Mouse (Mus musculus) CH12.LX (cell line): ENCODE data around the gene Aarsd1. TPM values are rescaled to one million over a fixed set of nuclear protein-coding genes. Genes with fewer than 3 reads are reported as not detected.

ENCODE experiments used
- DNase-seq: peaks from one replicate; pipeline ENCODE4 v3.0.0-alpha.2; 2013; ENCODE audit errors: extremely low read depth
- H3K27ac ChIP-seq: 2 replicates; pipeline ENCODE4 v1.5.1; 2012; ENCODE audit warnings: low read depth, mild to moderate bottlenecking, control low read depth, moderate library complexity; ENCODE audit not compliant: insufficient read depth
- H3K27me3 ChIP-seq: replicated peaks from 2 replicates; pipeline ENCODE3; 2012; ENCODE audit warnings: inconsistent platforms
- H3K36me3 ChIP-seq, 2 experiments: replicated peaks in 1 of 2; 2 replicates each; pipeline versions ENCODE3 to v1.6.1; 2012; ENCODE audit warnings: inconsistent platforms in 1 of 2, low read length in 1 of 2, mild to moderate bottlenecking in 1 of 2, mixed read lengths in 1 of 2, moderate library complexity in 1 of 2; ENCODE audit not compliant: control insufficient read depth in 1 of 2, insufficient read depth in 1 of 2
- H3K4me1 ChIP-seq, 2 experiments: 2 replicates each; pipeline ENCODE4 v1.6.1; 2012; ENCODE audit warnings: inconsistent platforms in 1 of 2, moderate library complexity in 1 of 2; ENCODE audit not compliant: insufficient read depth in 2 of 2, control insufficient read depth in 1 of 2
- H3K4me2 ChIP-seq: 2 replicates; pipeline ENCODE4 v1.6.1; 2012; ENCODE audit warnings: low read depth, mild to moderate bottlenecking, control low read depth; ENCODE audit not compliant: poor library complexity, insufficient read depth, severe bottlenecking
- H3K4me3 ChIP-seq, 3 experiments: fragments of 150-350 bp in 1 of 3; sonication (generic) in 1 of 3; replicated peaks in 1 of 3; 2 replicates each; pipeline versions ENCODE3 to v1.5.1; 2011 to 2012; ENCODE audit warnings: low read depth in 2 of 3, low read length in 2 of 3, mild to moderate bottlenecking in 2 of 3, moderate library complexity in 2 of 3, control low read depth in 1 of 3, improper control_type of control experiment in 1 of 3, inconsistent platforms in 1 of 3, mixed read lengths in 1 of 3; ENCODE audit not compliant: poor library complexity in 1 of 3
- H3K79me2 ChIP-seq: replicated peaks from 2 replicates; pipeline ENCODE4 v1.6.1; 2012; ENCODE audit warnings: mild to moderate bottlenecking, moderate library complexity; ENCODE audit not compliant: control insufficient read depth, poor library complexity, insufficient read depth, severe bottlenecking; ENCODE audit errors: extremely low read depth
- H3K9ac ChIP-seq: 2 replicates; pipeline ENCODE4 v1.6.1; 2012; ENCODE audit warnings: low read depth, mild to moderate bottlenecking, control low read depth, moderate library complexity; ENCODE audit not compliant: insufficient read depth
- H3K9me3 ChIP-seq: replicated peaks from 2 replicates; pipeline ENCODE3; 2012; ENCODE audit warnings: low read length, inconsistent platforms, mixed read lengths
- BHLHE40 ChIP-seq: IDR thresholded peaks from 2 replicates; pipeline ENCODE4 v1.6.1; 2011; ENCODE audit warnings: mild to moderate bottlenecking, low read depth, low read length, improper control_type of control experiment
- CHD1 ChIP-seq: IDR thresholded peaks from 2 replicates; pipeline ENCODE4 v1.6.1; 2012; ENCODE audit warnings: low read depth, low read length, improper control_type of control experiment, inconsistent platforms
- CHD2 ChIP-seq: IDR thresholded peaks from 2 replicates; pipeline ENCODE4 v1.6.1; 2011; ENCODE audit warnings: low read length, improper control_type of control experiment
- CTCF ChIP-seq, 2 experiments: IDR thresholded peaks in 1 of 2; conservative IDR thresholded peaks in 1 of 2; 2 replicates each; pipeline ENCODE4 v1.5.1; 2011 to 2012; ENCODE audit warnings: low read depth in 2 of 2, low read length in 2 of 2, improper control_type of control experiment in 1 of 2, inconsistent platforms in 1 of 2, mild to moderate bottlenecking in 1 of 2, moderate library complexity in 1 of 2
- E2F4 ChIP-seq: IDR thresholded peaks from 2 replicates; pipeline ENCODE4 v1.6.1; 2011; ENCODE audit warnings: low read depth, low read length, improper control_type of control experiment; ENCODE audit not compliant: insufficient replicate concordance
- ELF1 ChIP-seq: IDR thresholded peaks from 2 replicates; pipeline ENCODE4 v1.6.1; 2014; ENCODE audit warnings: low read depth, mild to moderate bottlenecking, inconsistent platforms, low read length, improper control_type of control experiment
- EP300 ChIP-seq: IDR thresholded peaks from 2 replicates; pipeline ENCODE4 v1.6.1; 2011; ENCODE audit warnings: low read length, improper control_type of control experiment
- ETS1 ChIP-seq: conservative IDR thresholded peaks from 2 replicates; pipeline ENCODE4 v1.6.1; 2012; ENCODE audit warnings: low read depth, mild to moderate bottlenecking, inconsistent platforms, low read length, improper control_type of control experiment, moderate library complexity
- GABPA ChIP-seq: IDR thresholded peaks from 2 replicates; pipeline ENCODE4 v1.6.1; 2012; ENCODE audit warnings: low read depth, low read length, improper control_type of control experiment, inconsistent platforms; ENCODE audit not compliant: insufficient replicate concordance
- HCFC1 ChIP-seq: IDR thresholded peaks from 2 replicates; pipeline ENCODE4 v1.6.1; 2012; ENCODE audit warnings: low read depth, mild to moderate bottlenecking, inconsistent platforms, low read length, improper control_type of control experiment
- IRF4 ChIP-seq: IDR thresholded peaks from 2 replicates; pipeline ENCODE4 v1.6.1; 2014; ENCODE audit warnings: low read depth, mild to moderate bottlenecking, inconsistent platforms, low read length, improper control_type of control experiment
- JUN ChIP-seq: IDR thresholded peaks from 2 replicates; pipeline ENCODE4 v1.6.1; 2011; ENCODE audit warnings: low read depth, mild to moderate bottlenecking, low read length, improper control_type of control experiment, moderate library complexity; ENCODE audit not compliant: insufficient read depth
- JUND ChIP-seq: conservative IDR thresholded peaks from 2 replicates; pipeline ENCODE4 v1.6.1; 2011; ENCODE audit warnings: low read depth, low read length, improper control_type of control experiment
- KAT2A ChIP-seq: IDR thresholded peaks from 2 replicates; pipeline ENCODE4 v1.6.1; 2012; ENCODE audit warnings: low read length, improper control_type of control experiment, inconsistent platforms; ENCODE audit not compliant: insufficient replicate concordance
- MAFK ChIP-seq: IDR thresholded peaks from 2 replicates; pipeline ENCODE4 v1.6.1; 2011; ENCODE audit warnings: low read length, improper control_type of control experiment; ENCODE audit not compliant: insufficient replicate concordance
- MAX ChIP-seq: IDR thresholded peaks from 2 replicates; pipeline ENCODE4 v1.6.1; 2011; ENCODE audit warnings: low read length, improper control_type of control experiment
- MAZ ChIP-seq: IDR thresholded peaks from 2 replicates; pipeline ENCODE4 v1.6.1; 2012; ENCODE audit warnings: low read depth, mild to moderate bottlenecking, inconsistent platforms, low read length, improper control_type of control experiment, moderate library complexity
- MEF2A ChIP-seq: IDR thresholded peaks from 2 replicates; pipeline ENCODE4 v1.6.1; 2014; ENCODE audit warnings: low read depth, mild to moderate bottlenecking, inconsistent platforms, low read length, improper control_type of control experiment, borderline replicate concordance
- MXI1 ChIP-seq: IDR thresholded peaks from 2 replicates; pipeline ENCODE4 v1.6.1; 2011; ENCODE audit warnings: mild to moderate bottlenecking, low read depth, low read length, improper control_type of control experiment
- MYC ChIP-seq: IDR thresholded peaks from 2 replicates; pipeline ENCODE4 v1.6.1; 2011; ENCODE audit warnings: low read depth, mild to moderate bottlenecking, improper control_type of control experiment, low read length
- NELFE ChIP-seq: IDR thresholded peaks from 2 replicates; pipeline ENCODE4 v1.6.1; 2011; ENCODE audit warnings: low read depth, low read length, improper control_type of control experiment
- NRF1 ChIP-seq: IDR thresholded peaks from 2 replicates; pipeline ENCODE4 v1.6.1; 2014; ENCODE audit warnings: low read depth, mild to moderate bottlenecking, inconsistent platforms, low read length, improper control_type of control experiment, moderate library complexity
- PAX5 ChIP-seq: IDR thresholded peaks from 2 replicates; pipeline ENCODE4 v1.6.1; 2012; ENCODE audit warnings: low read length, inconsistent platforms, mixed read lengths
- POLR2A ChIP-seq: IDR thresholded peaks from 2 replicates; pipeline ENCODE4 v1.6.1; 2011; ENCODE audit warnings: low read depth, mild to moderate bottlenecking, improper control_type of control experiment, low read length
- POLR2AphosphoS2 ChIP-seq: IDR thresholded peaks from 2 replicates; pipeline ENCODE4 v1.6.1; 2011; ENCODE audit warnings: low read depth, low read length, improper control_type of control experiment
- RAD21 ChIP-seq: IDR thresholded peaks from 2 replicates; pipeline ENCODE4 v1.6.1; 2011; ENCODE audit warnings: low read depth, mild to moderate bottlenecking, low read length, improper control_type of control experiment, moderate library complexity
- RCOR1 ChIP-seq: conservative IDR thresholded peaks from 2 replicates; pipeline ENCODE4 v1.6.1; 2012; ENCODE audit warnings: low read depth, mild to moderate bottlenecking, inconsistent platforms, low read length, improper control_type of control experiment
- SIN3A ChIP-seq: IDR thresholded peaks from 2 replicates; pipeline ENCODE4 v1.6.1; 2012; ENCODE audit warnings: low read length, improper control_type of control experiment, inconsistent platforms
- SMC3 ChIP-seq: IDR thresholded peaks from 2 replicates; pipeline ENCODE4 v1.6.1; 2011; ENCODE audit warnings: low read depth, low read length, improper control_type of control experiment
- TBP ChIP-seq: conservative IDR thresholded peaks from 2 replicates; pipeline ENCODE4 v1.6.1; 2011; ENCODE audit warnings: low read depth, low read length, improper control_type of control experiment
- TCF12 ChIP-seq: IDR thresholded peaks from 2 replicates; pipeline ENCODE4 v1.6.1; 2014; ENCODE audit warnings: low read depth, mild to moderate bottlenecking, inconsistent platforms, low read length, improper control_type of control experiment
- UBTF ChIP-seq: IDR thresholded peaks from 2 replicates; pipeline ENCODE4 v1.6.1; 2012; ENCODE audit warnings: low read depth, mild to moderate bottlenecking, inconsistent platforms, low read length, improper control_type of control experiment, moderate library complexity
- USF1 ChIP-seq: IDR thresholded peaks from 2 replicates; pipeline ENCODE4 v1.6.1; 2014; ENCODE audit warnings: low read depth, mild to moderate bottlenecking, inconsistent platforms, low read length, improper control_type of control experiment
- USF2 ChIP-seq: conservative IDR thresholded peaks from 2 replicates; pipeline ENCODE4 v1.6.1; 2011; ENCODE audit warnings: low read depth, low read length, improper control_type of control experiment
- ZC3H11A ChIP-seq: IDR thresholded peaks from 2 replicates; pipeline ENCODE4 v1.6.1; 2012; ENCODE audit warnings: low read depth, mild to moderate bottlenecking, inconsistent platforms, low read length, improper control_type of control experiment
- ZKSCAN1 ChIP-seq: IDR thresholded peaks from 2 replicates; pipeline ENCODE4 v1.6.1; 2012; ENCODE audit warnings: low read depth, inconsistent platforms, low read length, improper control_type of control experiment, borderline replicate concordance
- ZMIZ1 ChIP-seq: IDR thresholded peaks from 2 replicates; pipeline ENCODE4 v1.6.1; 2012; ENCODE audit warnings: low read depth, mild to moderate bottlenecking, inconsistent platforms, low read length, improper control_type of control experiment
- ZNF384 ChIP-seq: IDR thresholded peaks from 2 replicates; pipeline ENCODE4 v1.6.1; 2012; ENCODE audit warnings: low read depth, low read length, improper control_type of control experiment, inconsistent platforms
- dilution Hi-C: fragments of 300-500 bp; cut with MboI; formaldehyde crosslinking; loops from 2 replicates; pipeline ENCODE4 v1.14.3; 2020; ENCODE audit warnings: low sequenced_read_pairs; ENCODE audit not compliant: extremely low pct_unique_long_range_greater_than_20kb, extremely low pct_ligation_motif_present
- in situ Hi-C: fragments of 300-500 bp; cut with MboI; formaldehyde crosslinking; loops from 3 replicates; pipeline ENCODE4 v1.14.3; 2019; ENCODE audit warnings: low sequenced_read_pairs, low pct_ligation_motif_present, low pct_unique_long_range_greater_than_20kb, mixed read lengths
- polyA plus RNA-seq: library from polyadenylated mRNA; unstranded; fragments of >175 nt; gene quantifications from 2 replicates; pipeline ENCODE4 v1.2.1, GENCODE M21; 2012; ENCODE audit warnings: low read depth; ENCODE audit not compliant: insufficient read length
- total RNA-seq, 2 experiments: library from RNA; depleted of rRNA; stranded (reverse); fragments of 300-350 nt in 1 of 2; fragments of >200 nt in 1 of 2; gene quantifications; 2 replicates each; pipeline ENCODE4 v1.2.3; 2012 to 2014

Gene Aarsd1
- total and polyA plus RNA-seq, 3 experiments = 81.5 to 133 (median 84.5) TPM

GRCm38 (mm10) chr11:101416433-101417100 is 848 bp downstream of the Aarsd1 start:
- Histone ChIP-seq H3K9me3 (no peaks in the 10 kb centered on the region), H3K36me3 (peaks cover 19 to 31% of the 10 kb centered on the region in 2 experiments), H3K4me2 (peak overlapping the region; percentile 90), H3K79me2 (peaks cover 12% of the 10 kb centered on the region), H3K9ac (peak overlapping the region; percentile 65), H3K4me3 (peak overlapping the region; percentile 76 to 94 (median 78)), H3K4me1 (peaks cover 0 to 23% of the 10 kb centered on the region in 2 experiments; a peak in 2 of 4 replicates), H3K27me3 (no peaks in the 10 kb centered on the region), H3K27ac (peak overlapping the region; percentile 44)
- in situ Hi-C loops (no loop called here), dilution Hi-C loops (no loop called here)
- no peak for TF ChIP-seq ELF1
- peak; percentile 74 for TF ChIP-seq SIN3A
- TF ChIP-seq POLR2AphosphoS2 = no peak
- no peak for TF ChIP-seq MAFK
- TF ChIP-seq ZNF384 = peak; percentile 84
- no peak for TF ChIP-seq ZC3H11A
- TF ChIP-seq MEF2A = no peak
- 0 out of 2 replicates have a peak, but pooled peaks have one; percentile 62 for TF ChIP-seq MYC
- TF ChIP-seq PAX5 = no peak
- TF ChIP-seq ZMIZ1 = peak; percentile 33; the same call in 1 of the 2 replicates
- TF ChIP-seq ZKSCAN1 = no peak
- no peak for TF ChIP-seq CTCF (conservative IDR thresholded peaks at IDR 0.05 in 1 of 2, IDR thresholded peaks at IDR 0.05 in 1 of 2; ENCODE audit: low read depth in 2 of 2, low read length in 2 of 2)
- TF ChIP-seq TBP = peak; percentile 36; the same call in 1 of the 2 replicates
- no peak for TF ChIP-seq USF1
- TF ChIP-seq MAZ = 0 out of 2 replicates have a peak, but pooled peaks have one; percentile 23
- no peak for TF ChIP-seq UBTF
- no peak for TF ChIP-seq JUN
- peak; percentile 30; the same call in 1 of the 2 replicates for TF ChIP-seq POLR2A
- TF ChIP-seq NRF1 = peak; percentile 39; the same call in 1 of the 2 replicates
- TF ChIP-seq MXI1 = no peak
- TF ChIP-seq CHD1 = 0 out of 2 replicates have a peak, but pooled peaks have one; percentile 16
- TF ChIP-seq IRF4 = 0 out of 2 replicates have a peak, but pooled peaks have one; percentile 11
- 0 out of 2 replicates have a peak, but pooled peaks have one; percentile 22 for TF ChIP-seq RCOR1
- TF ChIP-seq EP300 = no peak
- TF ChIP-seq KAT2A = 0 out of 2 replicates have a peak, but pooled peaks have one; percentile 40
- peak; percentile 63 for TF ChIP-seq NELFE
- no peak for TF ChIP-seq GABPA
- no peak for TF ChIP-seq USF2
- TF ChIP-seq TCF12 = 0 out of 2 replicates have a peak, but pooled peaks have one; percentile 27
- TF ChIP-seq RAD21 = no peak
- TF ChIP-seq CHD2 = no peak
- no peak for TF ChIP-seq ETS1
- TF ChIP-seq MAX = peak; percentile 77; the same call in 1 of the 2 replicates
- TF ChIP-seq JUND = no peak
- TF ChIP-seq E2F4 = no peak
- TF ChIP-seq BHLHE40 = no peak
- TF ChIP-seq SMC3 = no peak
- TF ChIP-seq HCFC1 = peak; percentile 41
- DNase-seq = peak; percentile 85
